Mouse (Mus musculus) forebrain, postnatal 0 days (tissue): ENCODE measurements around the gene Znhit2. TPM values are rescaled to one million over a fixed set of nuclear protein-coding genes. Genes with fewer than 3 reads are reported as not detected.
A peak's percentile ranks its signal among the peaks of the same experiment; 100 is the strongest.

Experiments
- ATAC-seq: fragments of 200-750 bp; cut with Nextera tagmentation; 2 replicates; pipeline ENCODE4 v1.8.0; 2017; ENCODE audit warnings: mild to moderate bottlenecking, moderate library complexity
- DNase-seq: peaks from one replicate; pipeline ENCODE4 v3.0.0-alpha.2; 2015
- H3K27ac ChIP-seq: fragments of 300-500 bp; sonication (generic); 2 replicates; pipeline ENCODE4 v1.5.1; 2014; ENCODE audit warnings: low read depth, mild to moderate bottlenecking, antibody characterized with exemption, low read length, moderate library complexity, mixed read lengths
- H3K27me3 ChIP-seq: fragments of 300-500 bp; sonication (generic); 2 replicates; pipeline ENCODE4 v1.6.1; 2014; ENCODE audit warnings: mild to moderate bottlenecking, low read length, mixed read lengths; ENCODE audit not compliant: insufficient read depth
- H3K36me3 ChIP-seq: fragments of 300-500 bp; sonication (generic); 2 replicates; pipeline ENCODE4 v1.6.1; 2014; ENCODE audit warnings: mild to moderate bottlenecking, moderate library complexity; ENCODE audit not compliant: insufficient read depth
- H3K4me1 ChIP-seq: fragments of 300-500 bp; sonication (generic); 2 replicates; pipeline ENCODE4 v1.6.1; 2014; ENCODE audit warnings: antibody characterized with exemption; ENCODE audit not compliant: insufficient read depth
- H3K4me2 ChIP-seq: fragments of 300-500 bp; sonication (generic); 2 replicates; pipeline ENCODE4 v1.6.1; 2014; ENCODE audit warnings: low read depth, mild to moderate bottlenecking, moderate library complexity
- H3K4me3 ChIP-seq: fragments of 300-500 bp; sonication (generic); 2 replicates; pipeline ENCODE4 v1.5.1; 2014; ENCODE audit warnings: low read depth, low read length, mixed read lengths
- H3K9ac ChIP-seq: fragments of 300-500 bp; sonication (generic); 2 replicates; pipeline ENCODE4 v1.6.1; 2014; ENCODE audit warnings: mild to moderate bottlenecking
- H3K9me3 ChIP-seq: fragments of 300-500 bp; sonication (generic); 2 replicates; pipeline ENCODE4 v1.6.1; 2016; ENCODE audit warnings: low read length
- CTCF ChIP-seq: sonication (generic); IDR thresholded peaks from 2 replicates; pipeline ENCODE4 v1.5.1; 2016; ENCODE audit warnings: antibody characterized with exemption, control low read depth, low read depth
- WGBS: fragments of 180-500 bp; shearing (Covaris S2); extraction: QIAGEN DNeasy Blood & Tissue Kit; methylation state at CpG from one replicate; pipeline ENCODE4 v1.1.7; 2014; 5-methylcytosine and 5-hydroxymethylcytosine counted together
- polyA plus RNA-seq: library from polyadenylated mRNA; unstranded; fragments of >200 nt; fragmentation: Nextera tagmentation; extraction: Ambion mirVana; gene quantifications from 2 replicates; pipeline ENCODE4 v1.2.1, GENCODE M21; 2015
- total RNA-seq: library from RNA; depleted of rRNA; stranded (reverse); fragments of >200 nt; gene quantifications from 2 replicates; pipeline ENCODE4 v1.2.3, GENCODE M21; 2014

Gene Znhit2
- total and polyA plus RNA-seq, 2 experiments from 2014 or later: 46.1 to 50.8 TPM

- Histone ChIP-seq H3K4me3 (peak overlapping the region; percentile 91), H3K9me3 (no peaks in the 10 kb centered on the region), H3K9ac (0 out of 2 replicates have a peak overlapping the region, but pooled peaks have one; percentile 94), H3K36me3 (peaks cover 42% of the 10 kb centered on the region), H3K27me3 (no peaks in the 10 kb centered on the region), H3K27ac (no peak overlapping the region), H3K4me2 (peak overlapping the region; percentile 88), H3K4me1 (0 out of 2 replicates have a peak, but pooled peaks cover under 1% of the 10 kb centered on the region)
- no peak for TF ChIP-seq CTCF
- WGBS: 42% methylated on average over 4 of the region's 4 CpGs
- DNase-seq (no peak), ATAC-seq (no peak)
These were observed 4.3 kb upstream of the Znhit2 start for GRCm38 (mm10) chr19:6056696-6057095.

GRCm38 (mm10) chr19:6057313-6058096 is 3.5 kb upstream of the Znhit2 start, which contains the start of the genes Mrpl49 and Fau:
Gene Mrpl49 (minus strand): TSS chr19:6057785.
Gene Fau (plus strand): TSS chr19:6057844.
- WGBS: 3% methylated on average over 62 of the region's 63 CpGs
- ATAC-seq (peak; percentile 89), DNase-seq (peak; percentile 100)
- Histone ChIP-seq H3K36me3 (peaks cover 34% of the 10 kb centered on the region), H3K9me3 (no peaks in the 10 kb centered on the region), H3K9ac (peak within 1 kb of the TSS; percentile 94), H3K4me3 (peak within 1 kb of the TSS; percentile 91), H3K27ac (peak within 1 kb of the TSS; percentile 80), H3K27me3 (no peaks in the 10 kb centered on the region), H3K4me2 (peak within 1 kb of the TSS; percentile 88), H3K4me1 (peaks cover 8% of the 10 kb centered on the region)
- no peak for TF ChIP-seq CTCF

- Histone ChIP-seq H3K36me3 (peaks cover 24% of the 10 kb centered on the region), H3K4me1 (peaks cover 9% of the 10 kb centered on the region), H3K27me3 (no peaks in the 10 kb centered on the region), H3K4me2 (peak overlapping the region; percentile 88), H3K4me3 (peak overlapping the region; percentile 91), H3K27ac (no peak overlapping the region), H3K9ac (peak overlapping the region; percentile 94), H3K9me3 (no peaks in the 10 kb centered on the region)
- 37% methylated on average over 5 of the region's 5 CpGs for WGBS
- no peak for DNase-seq
- TF ChIP-seq CTCF: no peak
- ATAC-seq: no peak
These were observed 2.5 kb upstream of the Znhit2 start for GRCm38 (mm10) chr19:6058513-6058912.

GRCm38 (mm10) chr19:6058966-6059365 is 2.0 kb upstream of the Znhit2 start:
- H3K4me3 ChIP-seq: no peak overlapping the region
- peaks cover 20% of the 10 kb centered on the region for H3K36me3 ChIP-seq
- 81% methylated on average over 5 of the region's 5 CpGs for WGBS
- no peaks in the 10 kb centered on the region for H3K9me3 ChIP-seq
- no peak overlapping the region for H3K9ac ChIP-seq
- TF ChIP-seq CTCF: no peak
- ATAC-seq: no peak
- DNase-seq: no peak
- H3K4me2 ChIP-seq: peak overlapping the region; percentile 88
- no peaks in the 10 kb centered on the region for H3K27me3 ChIP-seq
- H3K27ac ChIP-seq: no peak overlapping the region
- H3K4me1 ChIP-seq: peaks cover 9% of the 10 kb centered on the region

- Histone ChIP-seq H3K27ac (peak overlapping the region; percentile 86), H3K36me3 (0 out of 2 replicates have a peak, but pooled peaks cover 5% of the 10 kb centered on the region), H3K4me2 (peak overlapping the region; percentile 99), H3K9me3 (no peaks in the 10 kb centered on the region), H3K9ac (peak overlapping the region; percentile 93), H3K4me3 (peak overlapping the region; percentile 57), H3K4me1 (peaks cover 19% of the 10 kb centered on the region), H3K27me3 (no peaks in the 10 kb centered on the region)
- TF ChIP-seq CTCF: no peak
- peak; percentile 28 for DNase-seq
- WGBS: 2% methylated on average over 44 of the region's 44 CpGs
- ATAC-seq: peak; percentile 3
These were observed 780 bp downstream of the Znhit2 start for GRCm38 (mm10) chr19:6061641-6062302.

GRCm38 (mm10) chr19:6062418-6062817 is 1.4 kb downstream of the Znhit2 start:
- no peaks in the 10 kb centered on the region for H3K9me3 ChIP-seq
- peak overlapping the region; percentile 93 for H3K9ac ChIP-seq
- H3K27me3 ChIP-seq: no peaks in the 10 kb centered on the region
- ATAC-seq (no peak), DNase-seq (no peak)
- peak overlapping the region; percentile 57 for H3K4me3 ChIP-seq
- H3K36me3 ChIP-seq: 0 out of 2 replicates have a peak, but pooled peaks cover 5% of the 10 kb centered on the region
- 72% methylated on average over 5 of the region's 5 CpGs for WGBS
- H3K27ac ChIP-seq: no peak overlapping the region
- H3K4me2 ChIP-seq: peak overlapping the region; percentile 99
- TF ChIP-seq CTCF: no peak
- H3K4me1 ChIP-seq: peaks cover 19% of the 10 kb centered on the region

GRCm38 (mm10) chr19:6063081-6063480 is 2.1 kb downstream of the Znhit2 start:
- Histone ChIP-seq H3K4me2 (no peak overlapping the region), H3K27me3 (no peaks in the 10 kb centered on the region), H3K36me3 (0 out of 2 replicates have a peak, but pooled peaks cover 5% of the 10 kb centered on the region), H3K27ac (no peak overlapping the region), H3K4me1 (peaks cover 22% of the 10 kb centered on the region), H3K9ac (no peak overlapping the region), H3K4me3 (no peak overlapping the region), H3K9me3 (no peaks in the 10 kb centered on the region)
- WGBS: 98% methylated on average over 6 of the region's 6 CpGs
- DNase-seq: no peak
- no peak for TF ChIP-seq CTCF
- ATAC-seq: no peak
